Mouse (Mus musculus): Measurements from ENCODE around the gene Camta2. TPM values are rescaled to one million over a fixed set of nuclear protein-coding genes. Genes with fewer than 3 reads are reported as not detected.
A peak's percentile ranks its signal among the peaks of the same experiment; 100 is the strongest.

Camta2 gene
- polyA plus RNA-seq, 1 experiment from 2014 or later: 13.4 TPM

- peak overlapping the region; percentile 92 for H3K4me2 ChIP-seq
- peak overlapping the region; percentile 88 for H3K4me3 ChIP-seq
- 11% methylated on average over 3 of the region's 3 CpGs for WGBS
- H3K27ac ChIP-seq: peak overlapping the region; percentile 93
- H3K9me3 ChIP-seq: no peaks in the 10 kb centered on the region
- H3K36me3 ChIP-seq: peaks cover 59% of the 10 kb centered on the region
- H3K4me1 ChIP-seq: peaks cover 48% of the 10 kb centered on the region
- ATAC-seq (ENCODE audit: insufficient number of reproducible peaks, insufficient read depth, low FRiP score, low TSS enrichment, low read depth): no peak; the same call in 1 of the 2 replicates
- H3K27me3 ChIP-seq: no peaks in the 10 kb centered on the region
- peak overlapping the region; percentile 94 for H3K9ac ChIP-seq
Measured at GRCm38 (mm10) chr11:70646259-70646555, 41.7 kb downstream of the Camta2 start.

GRCm38 (mm10) chr11:70645461-70646258 is 42.2 kb downstream of the Camta2 start:
- peak overlapping the region; percentile 94 for H3K9ac ChIP-seq
- H3K4me1 ChIP-seq: peaks cover 42% of the 10 kb centered on the region
- 91% methylated on average over 12 of the region's 12 CpGs for WGBS

GRCm38 (mm10) chr11:70644564-70645103 is 43.3 kb downstream of the Camta2 start:
- H3K9ac ChIP-seq: no peak overlapping the region
- H3K4me3 ChIP-seq: no peak overlapping the region
- peaks cover 43% of the 10 kb centered on the region for H3K36me3 ChIP-seq
- no peaks in the 10 kb centered on the region for H3K9me3 ChIP-seq
- H3K4me2 ChIP-seq: no peak overlapping the region
- no peaks in the 10 kb centered on the region for H3K27me3 ChIP-seq
- 94% methylated on average over 8 of the region's 8 CpGs for WGBS
- no peak for ATAC-seq (ENCODE audit: insufficient number of reproducible peaks, insufficient read depth, low FRiP score, low TSS enrichment, low read depth)
- no peak overlapping the region for H3K27ac ChIP-seq
- H3K4me1 ChIP-seq: peaks cover 34% of the 10 kb centered on the region

More at GRCm38 (mm10) chr11:70645461-70646258, 42.2 kb downstream of the Camta2 start:
- Histone ChIP-seq H3K9me3 (no peaks in the 10 kb centered on the region), H3K27ac (0 out of 2 replicates have a peak overlapping the region, but pooled peaks have one; percentile 93), H3K36me3 (peaks cover 53% of the 10 kb centered on the region), H3K4me2 (peak overlapping the region; percentile 92), H3K4me3 (peak overlapping the region; percentile 88), H3K27me3 (no peaks in the 10 kb centered on the region)
- no peak for ATAC-seq (ENCODE audit: insufficient number of reproducible peaks, insufficient read depth, low FRiP score, low TSS enrichment, low read depth)

GRCm38 (mm10) chr11:70643051-70643450 is 44.9 kb downstream of the Camta2 start:
- H3K27ac ChIP-seq: no peak overlapping the region
- H3K9me3 ChIP-seq: no peaks in the 10 kb centered on the region
- ATAC-seq (ENCODE audit: insufficient number of reproducible peaks, insufficient read depth, low FRiP score, low TSS enrichment, low read depth): no peak
- no peak overlapping the region for H3K4me2 ChIP-seq
- WGBS: 92% methylated on average over 6 of the region's 6 CpGs
- no peak overlapping the region for H3K4me3 ChIP-seq
- peaks cover 18% of the 10 kb centered on the region for H3K4me1 ChIP-seq
- H3K36me3 ChIP-seq: peaks cover 28% of the 10 kb centered on the region
- no peaks in the 10 kb centered on the region for H3K27me3 ChIP-seq
- no peak overlapping the region for H3K9ac ChIP-seq

- Histone ChIP-seq H3K9ac (no peak overlapping the region), H3K9me3 (no peaks in the 10 kb centered on the region), H3K27me3 (no peaks in the 10 kb centered on the region), H3K4me3 (no peak overlapping the region), H3K27ac (no peak overlapping the region), H3K36me3 (peaks cover 28% of the 10 kb centered on the region), H3K4me2 (no peak overlapping the region), H3K4me1 (peaks cover 14% of the 10 kb centered on the region)
- 85% methylated on average over 7 of the region's 7 CpGs for WGBS
- no peak for ATAC-seq (ENCODE audit: insufficient number of reproducible peaks, insufficient read depth, low FRiP score, low TSS enrichment, low read depth)
Measured at GRCm38 (mm10) chr11:70641241-70641640, 46.7 kb downstream of the Camta2 start.

GRCm38 (mm10) chr11:70639976-70640375 is 47.9 kb downstream of the Camta2 start:
- 84% methylated on average over 8 of the region's 8 CpGs for WGBS
- Histone ChIP-seq H3K4me2 (no peak overlapping the region), H3K27me3 (no peaks in the 10 kb centered on the region), H3K4me1 (peaks cover under 1% of the 10 kb centered on the region; the same call in 1 of the 2 replicates), H3K9ac (no peak overlapping the region), H3K36me3 (peaks cover 20% of the 10 kb centered on the region), H3K4me3 (no peak overlapping the region), H3K9me3 (no peaks in the 10 kb centered on the region), H3K27ac (no peak overlapping the region)
- no peak for ATAC-seq (ENCODE audit: insufficient number of reproducible peaks, insufficient read depth, low FRiP score, low TSS enrichment, low read depth)

- WGBS: 52% methylated on average over 5 of the region's 5 CpGs
- no peak for ATAC-seq (ENCODE audit: insufficient number of reproducible peaks, insufficient read depth, low FRiP score, low TSS enrichment, low read depth)
- no peak within 1 kb of the TSS for H3K4me3 ChIP-seq
- no peaks in the 10 kb centered on the region for H3K9me3 ChIP-seq
- H3K36me3 ChIP-seq: peaks cover 9% of the 10 kb centered on the region; the same call in 1 of the 2 replicates
- no peaks in the 10 kb centered on the region for H3K4me1 ChIP-seq
- no peak within 1 kb of the TSS for H3K9ac ChIP-seq
- H3K27me3 ChIP-seq: no peaks in the 10 kb centered on the region
- H3K27ac ChIP-seq: no peak within 1 kb of the TSS
- H3K4me2 ChIP-seq: no peak within 1 kb of the TSS
Measured at GRCm38 (mm10) chr11:70638714-70639278, 49.1 kb downstream of the Camta2 start, which contains the start of gene Gp1ba. Gene Gp1ba (plus strand): TSS chr11:70639122.

- Histone ChIP-seq H3K36me3 (0 out of 2 replicates have a peak, but pooled peaks cover 6% of the 10 kb centered on the region), H3K9ac (no peak overlapping the region), H3K4me2 (no peak overlapping the region), H3K9me3 (no peaks in the 10 kb centered on the region), H3K4me1 (no peaks in the 10 kb centered on the region), H3K27me3 (no peaks in the 10 kb centered on the region), H3K27ac (no peak overlapping the region), H3K4me3 (no peak overlapping the region)
- ATAC-seq (ENCODE audit: insufficient number of reproducible peaks, insufficient read depth, low FRiP score, low TSS enrichment, low read depth): no peak
- WGBS: 87% methylated on average over 1 of the region's 1 CpGs
Measured at GRCm38 (mm10) chr11:70638293-70638692, 49.6 kb downstream of the Camta2 start.

GRCm38 (mm10) chr11:70637764-70638163 is 50.1 kb downstream of the Camta2 start:
- Histone ChIP-seq H3K4me3 (no peak overlapping the region), H3K27ac (no peak overlapping the region), H3K9me3 (no peaks in the 10 kb centered on the region), H3K4me1 (no peaks in the 10 kb centered on the region), H3K4me2 (no peak overlapping the region), H3K27me3 (no peaks in the 10 kb centered on the region), H3K9ac (no peak overlapping the region), H3K36me3 (0 out of 2 replicates have a peak, but pooled peaks cover 1% of the 10 kb centered on the region)
- ATAC-seq (ENCODE audit: insufficient number of reproducible peaks, insufficient read depth, low FRiP score, low TSS enrichment, low read depth): no peak
- 89% methylated on average over 1 of the region's 1 CpGs for WGBS

GRCm38 (mm10) chr11:70635601-70636000 is 52.3 kb downstream of the Camta2 start:
- no peaks in the 10 kb centered on the region for H3K9me3 ChIP-seq
- no peak overlapping the region for H3K4me2 ChIP-seq
- H3K9ac ChIP-seq: no peak overlapping the region
- H3K4me3 ChIP-seq: no peak overlapping the region
- 77% methylated on average over 4 of the region's 4 CpGs for WGBS
- no peak for ATAC-seq (ENCODE audit: insufficient number of reproducible peaks, insufficient read depth, low FRiP score, low TSS enrichment, low read depth)
- no peak overlapping the region for H3K27ac ChIP-seq
- H3K36me3 ChIP-seq: no peaks in the 10 kb centered on the region
- no peaks in the 10 kb centered on the region for H3K27me3 ChIP-seq
- H3K4me1 ChIP-seq: no peaks in the 10 kb centered on the region

GRCm38 (mm10) chr11:70630129-70630528 is 57.8 kb downstream of the Camta2 start:
- Histone ChIP-seq H3K4me1 (no peaks in the 10 kb centered on the region), H3K27ac (no peak overlapping the region), H3K27me3 (no peaks in the 10 kb centered on the region), H3K9ac (no peak overlapping the region), H3K9me3 (no peaks in the 10 kb centered on the region), H3K4me2 (no peak overlapping the region), H3K36me3 (no peaks in the 10 kb centered on the region), H3K4me3 (no peak overlapping the region)
- ATAC-seq (ENCODE audit: insufficient number of reproducible peaks, insufficient read depth, low FRiP score, low TSS enrichment, low read depth): no peak
- WGBS: 71% methylated on average over 7 of the region's 7 CpGs

GRCm38 (mm10) chr11:70629557-70629956 is 58.3 kb downstream of the Camta2 start:
- no peaks in the 10 kb centered on the region for H3K36me3 ChIP-seq
- no peak overlapping the region for H3K27ac ChIP-seq
- no peak for ATAC-seq (ENCODE audit: insufficient number of reproducible peaks, insufficient read depth, low FRiP score, low TSS enrichment, low read depth)
- no peaks in the 10 kb centered on the region for H3K27me3 ChIP-seq
- H3K4me3 ChIP-seq: no peak overlapping the region
- no peaks in the 10 kb centered on the region for H3K9me3 ChIP-seq
- no peak overlapping the region for H3K4me2 ChIP-seq
- WGBS: 48% methylated on average over 5 of the region's 5 CpGs
- H3K9ac ChIP-seq: no peak overlapping the region
- no peaks in the 10 kb centered on the region for H3K4me1 ChIP-seq
